Mouse (Mus musculus) brain, embryonic 14.5 days (tissue): ENCODE measurements around the gene Ppp4c. TPM values are rescaled to one million over a fixed set of nuclear protein-coding genes. Genes with fewer than 3 reads are reported as not detected.

Experiments
- DNase-seq: peaks from one replicate; pipeline ENCODE4 v3.0.0-alpha.2; 2011; ENCODE audit warnings: low read depth
- CTCF ChIP-seq: fragments of 200-500 bp; IDR thresholded peaks from 2 replicates; pipeline ENCODE4 v1.5.1; 2012; ENCODE audit warnings: inconsistent platforms, mild to moderate bottlenecking, moderate library complexity, borderline replicate concordance; ENCODE audit not compliant: insufficient read depth, insufficient read length; ENCODE audit errors: extremely low read depth
- POLR2A ChIP-seq: fragments of 200-500 bp; IDR thresholded peaks from 2 replicates; pipeline ENCODE4 v1.6.1; 2012; ENCODE audit warnings: mild to moderate bottlenecking, inconsistent platforms, borderline replicate concordance; ENCODE audit not compliant: poor library complexity, insufficient read depth, insufficient read length, severe bottlenecking; ENCODE audit errors: extremely low read depth
- polyA plus RNA-seq: library from polyadenylated mRNA; depleted of rRNA; stranded (reverse); fragments of >200 nt; gene quantifications from 2 replicates; pipeline ENCODE4 v1.2.3, GENCODE M21; 2012

Ppp4c gene
- polyA plus RNA-seq, 1 experiment, result 219 TPM

- no peak for TF ChIP-seq CTCF
- DNase-seq, result no peak
These were observed 25.3 kb upstream of the Ppp4c start for GRCm38 (mm10) chr7:126817595-126817994.

GRCm38 (mm10) chr7:126816494-126816893 is 24.2 kb upstream of the Ppp4c start:
- no peak for DNase-seq

GRCm38 (mm10) chr7:126815726-126816222 is 23.5 kb upstream of the Ppp4c start:
- DNase-seq, result no peak
- TF ChIP-seq POLR2A, result no peak
- TF ChIP-seq CTCF, result no peak

More at GRCm38 (mm10) chr7:126816494-126816893, 24.2 kb upstream of the Ppp4c start:
- no peak for TF ChIP-seq CTCF
- TF ChIP-seq POLR2A, result no peak

- no peak for DNase-seq
- TF ChIP-seq POLR2A (no peak), CTCF (no peak)
These were observed 17.6 kb upstream of the Ppp4c start for GRCm38 (mm10) chr7:126809723-126810369.

GRCm38 (mm10) chr7:126808703-126809455 is 16.6 kb upstream of the Ppp4c start:
- DNase-seq, result peak; percentile 97
- TF ChIP-seq POLR2A (peak; percentile 42; the same call in 1 of the 2 replicates), CTCF (no peak)

- no peak for TF ChIP-seq POLR2A
- no peak for TF ChIP-seq CTCF
- DNase-seq, result no peak
These were observed 15.1 kb upstream of the Ppp4c start for GRCm38 (mm10) chr7:126807405-126807804.

- no peak for DNase-seq
- no peak for TF ChIP-seq CTCF
- TF ChIP-seq POLR2A, result no peak
These were observed 14.7 kb upstream of the Ppp4c start for GRCm38 (mm10) chr7:126806956-126807355.

GRCm38 (mm10) chr7:126803751-126804150 is 11.5 kb upstream of the Ppp4c start:
- no peak for TF ChIP-seq POLR2A
- TF ChIP-seq CTCF, result no peak
- DNase-seq, result no peak

- TF ChIP-seq CTCF, result no peak
- no peak for TF ChIP-seq POLR2A
These were observed 10.9 kb upstream of the Ppp4c start for GRCm38 (mm10) chr7:126803181-126803580.

GRCm38 (mm10) chr7:126802134-126802889 is 10.0 kb upstream of the Ppp4c start:
- TF ChIP-seq CTCF (no peak), POLR2A (no peak)
- no peak for DNase-seq

More at GRCm38 (mm10) chr7:126803181-126803580, 10.9 kb upstream of the Ppp4c start:
- DNase-seq, result no peak

- no peak for DNase-seq
- no peak for TF ChIP-seq POLR2A
- TF ChIP-seq CTCF, result no peak
These were observed 8.7 kb upstream of the Ppp4c start for GRCm38 (mm10) chr7:126801057-126801422.
